Mouse (Mus musculus) heart, adult 2 months (tissue): ENCODE measurements around the gene Foxb1.

ENCODE experiments used
- CTCF ChIP-seq: fragments of 200-600 bp; IDR thresholded peaks from 2 replicates; pipeline ENCODE4 v1.8.1; 2022; ENCODE audit warnings: antibody characterized with exemption, mild to moderate bottlenecking, moderate library complexity
- POLR2A ChIP-seq: fragments of 200-500 bp; IDR thresholded peaks from 2 replicates; pipeline ENCODE4 v1.6.1; 2011; ENCODE audit warnings: mild to moderate bottlenecking, low read depth, low read length, control low read depth; ENCODE audit not compliant: insufficient read depth

DNA sequence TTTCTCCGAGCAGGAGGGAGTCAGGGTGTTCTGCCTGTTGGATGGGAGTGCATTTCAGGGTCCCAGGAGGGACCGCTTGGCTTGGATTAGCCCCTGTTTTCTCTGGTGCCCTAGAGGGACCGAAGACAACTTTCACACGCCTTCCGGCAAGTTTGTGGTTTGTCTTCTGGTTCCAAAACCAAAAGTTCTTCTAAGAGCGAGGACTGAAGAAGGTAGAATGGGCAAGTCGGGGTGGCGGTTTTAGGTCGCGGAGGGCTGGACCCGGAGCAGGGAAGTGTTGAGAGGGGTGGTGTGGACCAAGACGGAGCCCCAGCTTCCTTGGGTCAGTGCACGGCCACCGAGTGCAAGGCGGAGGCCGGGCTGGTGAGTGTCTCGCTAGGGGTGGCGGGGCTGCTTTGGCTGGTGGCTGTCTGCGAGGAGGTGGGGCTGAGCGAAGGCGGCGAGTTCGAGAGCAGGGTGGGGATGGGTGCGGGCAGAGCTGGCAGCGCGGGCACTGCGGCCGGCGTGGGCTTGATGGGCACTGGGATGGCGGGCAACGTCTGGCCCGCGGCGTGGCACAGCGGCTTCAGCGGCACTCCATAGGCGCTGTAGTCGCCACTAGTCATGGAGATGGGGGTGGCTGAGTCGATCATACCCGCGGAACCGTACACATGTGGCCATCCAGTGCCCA lies 1.7 kb downstream of the Foxb1 start:
- TF ChIP-seq CTCF: no peak
- no peak for TF ChIP-seq POLR2A
